Mouse (Mus musculus): ENCODE results near the gene Mtch1.

The Mtch1 gene

DNA sequence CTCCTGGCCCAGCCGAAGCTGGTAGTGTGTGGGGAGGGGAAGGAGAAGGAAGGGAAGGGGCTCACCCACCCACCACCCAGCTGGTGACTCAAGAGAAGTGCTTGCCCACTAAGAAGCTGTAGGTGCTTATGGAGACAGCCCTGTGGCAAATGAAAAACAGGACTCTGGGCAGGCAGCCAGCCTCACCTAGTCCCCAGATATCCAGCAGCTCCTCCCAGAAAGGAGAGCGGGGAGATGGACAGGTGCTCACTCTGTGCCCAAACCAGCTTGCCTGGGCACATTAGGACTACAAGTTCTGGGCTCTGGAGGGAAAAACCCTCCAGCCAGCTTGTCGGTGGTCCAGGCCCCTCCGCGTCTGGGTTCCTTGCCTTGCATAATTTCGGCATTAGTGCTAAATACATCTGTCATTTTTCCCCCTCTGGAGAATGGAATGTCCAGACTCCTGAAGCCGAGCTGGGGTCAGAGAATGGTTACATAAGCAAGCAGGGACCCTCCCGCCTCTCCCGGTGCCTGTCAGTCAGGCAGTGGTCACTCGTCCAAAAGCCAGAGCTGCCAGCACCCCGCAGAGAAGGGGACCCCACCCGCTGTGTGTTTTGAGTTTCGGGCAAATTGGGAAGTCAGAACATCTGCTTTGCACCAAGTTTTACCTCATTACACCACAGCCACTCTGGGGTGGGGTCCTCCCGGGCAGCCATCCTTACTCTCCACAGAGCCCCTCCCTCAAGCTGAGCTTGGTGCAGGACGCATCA lies 42.5 kb downstream of the Mtch1 start:
- DNase-seq = peak; percentile 50 to 58

DNA sequence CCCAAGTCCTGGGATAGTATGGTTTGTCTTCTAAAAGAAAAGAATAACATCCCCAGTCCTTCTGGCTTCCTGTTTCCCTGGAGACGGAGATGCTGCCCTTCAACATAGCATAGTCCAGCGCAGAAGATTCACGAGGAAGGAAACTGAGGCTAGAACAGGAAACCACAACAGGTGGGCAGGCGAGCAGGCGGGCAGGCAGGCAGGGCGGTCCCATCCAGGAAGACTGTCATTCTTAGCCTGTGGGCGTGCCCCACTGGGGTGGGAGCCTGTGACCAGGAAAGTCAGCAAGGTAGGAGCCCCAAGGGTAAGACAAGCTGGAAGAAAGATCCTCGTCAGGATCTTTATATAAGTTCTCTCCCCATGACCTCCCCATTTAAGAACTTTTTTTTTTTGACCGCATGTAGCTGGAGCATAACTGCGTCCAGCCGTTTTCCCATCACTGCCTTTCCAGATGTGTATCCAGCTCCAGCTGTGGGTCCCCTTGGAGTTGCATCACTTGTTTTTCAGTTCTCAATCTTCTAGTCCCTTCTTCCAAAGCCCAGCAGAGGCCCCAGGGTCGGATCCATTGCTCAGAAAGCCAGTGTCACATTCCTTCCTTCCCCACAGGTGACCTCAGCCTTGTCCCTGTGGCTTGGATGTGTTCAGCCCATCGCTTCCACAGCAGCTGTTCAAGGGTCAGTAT lies 43.2 kb downstream of the Mtch1 start:
- DNase-seq = peak; percentile 37 to 53

DNA sequence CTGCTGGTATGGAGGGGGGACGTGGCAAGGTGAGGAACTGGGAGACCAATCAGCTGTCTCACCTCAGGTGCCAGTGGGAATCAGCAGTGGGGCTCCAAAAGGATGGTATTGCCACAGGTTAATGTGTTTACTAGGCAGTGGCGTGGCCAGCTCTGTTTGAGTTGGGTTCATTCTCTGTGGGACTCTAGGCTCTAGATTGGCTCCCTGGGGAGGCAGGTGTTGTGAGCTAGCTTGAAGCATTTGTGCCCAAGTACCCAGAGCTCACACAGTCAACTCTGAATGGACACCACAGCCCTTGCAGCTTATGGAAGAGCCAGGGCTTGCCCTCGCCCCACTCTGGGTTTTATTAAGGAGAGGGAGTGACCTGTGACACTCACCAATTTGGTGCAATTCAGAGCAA lies 43.9 kb downstream of the Mtch1 start:
- no peak for DNase-seq

DNA sequence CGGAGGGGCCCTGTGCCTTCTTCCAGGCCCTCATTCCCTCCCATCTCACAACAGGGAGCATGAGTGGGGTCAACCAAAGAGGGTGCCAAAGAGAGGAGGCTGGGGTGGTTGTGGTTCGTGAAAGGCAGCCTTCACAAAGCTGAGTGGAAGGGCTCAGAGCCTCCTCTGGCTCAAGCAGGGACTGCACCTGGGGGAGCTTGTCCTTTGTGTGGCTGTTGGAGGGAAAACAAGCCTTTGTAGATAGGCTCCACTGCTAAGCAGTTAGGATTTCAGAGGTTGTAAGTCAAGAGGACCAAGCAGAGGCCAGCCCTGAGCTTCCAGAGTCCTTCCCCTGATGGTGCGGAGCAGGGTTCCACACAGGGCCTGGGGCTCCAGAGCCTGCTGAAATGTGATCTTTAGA lies 44.6 kb downstream of the Mtch1 start:
- DNase-seq = no peak

DNA sequence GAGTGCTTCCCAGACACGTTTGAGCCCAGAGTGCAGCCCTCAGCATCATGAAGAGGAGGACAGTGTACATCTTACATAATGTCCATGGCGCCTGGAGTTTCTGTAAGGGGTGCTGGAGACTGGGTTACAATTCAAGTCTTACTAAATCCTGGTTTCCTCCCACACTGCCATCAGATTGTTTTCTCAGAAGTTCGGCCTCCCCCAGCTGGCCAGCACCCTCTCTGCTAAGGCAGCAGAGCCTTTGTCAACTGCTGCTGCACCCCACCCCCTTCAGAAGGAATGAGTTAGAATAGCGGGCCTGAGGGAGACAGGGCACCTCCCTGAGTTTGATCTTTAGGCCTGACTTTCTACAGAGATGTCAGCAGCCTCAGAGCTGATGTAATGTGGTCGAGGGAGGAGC lies 45.6 kb downstream of the Mtch1 start:
- no peak for DNase-seq

DNA sequence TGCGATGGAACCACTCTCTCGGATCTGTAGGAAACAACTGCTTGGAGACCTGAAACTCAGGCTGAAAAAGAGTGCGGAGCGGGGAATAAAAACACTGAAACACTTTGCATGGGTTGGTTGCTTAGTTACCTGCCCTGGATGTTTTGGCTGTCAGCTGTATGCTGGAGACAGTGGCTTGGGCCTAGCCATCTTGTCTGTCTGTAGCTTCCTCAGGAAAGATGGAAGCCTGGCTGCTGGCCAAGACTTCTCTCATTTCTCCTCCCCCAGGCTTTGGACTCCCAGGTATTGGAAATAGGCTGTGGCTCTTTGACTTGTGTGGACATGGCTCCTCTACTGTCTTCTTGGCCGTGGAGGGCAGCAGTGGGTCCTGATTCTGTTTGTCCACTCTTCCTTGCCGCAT lies 46.3 kb downstream of the Mtch1 start:
- no peak for DNase-seq

DNA sequence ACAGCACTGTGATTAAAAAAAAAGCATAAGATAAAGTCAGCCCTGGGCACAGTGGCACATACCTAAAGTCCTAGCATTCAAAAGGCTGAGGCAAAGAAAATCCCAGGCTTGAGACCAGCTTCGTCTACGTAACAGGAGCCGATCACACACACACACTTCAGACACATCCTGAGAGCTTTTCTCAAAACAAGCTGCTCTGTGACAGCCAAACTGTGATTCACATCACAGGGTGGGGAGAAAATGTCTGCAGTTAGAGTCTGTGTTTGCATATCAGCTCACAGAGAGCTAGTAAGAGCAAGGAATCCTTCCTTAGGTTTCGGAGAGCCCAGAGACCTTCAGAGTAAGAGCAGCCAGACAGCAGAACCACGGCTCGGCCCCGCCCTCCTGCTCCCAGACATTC lies 46.8 kb downstream of the Mtch1 start:
- no peak for DNase-seq

DNA sequence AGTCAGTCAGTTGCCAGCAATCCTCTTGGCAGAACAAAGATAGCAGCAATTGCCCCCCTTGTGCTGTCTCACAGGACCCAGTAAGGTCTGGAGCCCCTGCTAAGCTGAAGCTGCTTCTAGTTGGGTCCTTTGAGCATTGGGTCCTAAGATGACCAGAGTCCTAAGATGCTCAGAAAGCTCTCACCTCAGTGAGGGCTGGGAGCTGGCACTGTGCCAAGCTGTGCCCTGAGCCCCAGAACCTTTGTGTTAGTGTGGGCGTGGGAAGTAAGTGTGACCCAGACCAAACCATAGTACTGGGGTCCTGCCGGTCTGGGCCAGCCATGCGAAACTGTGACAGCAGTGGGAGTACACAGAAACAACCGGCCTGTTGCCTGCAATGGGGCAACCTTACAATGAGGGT lies 48.5 kb downstream of the Mtch1 start:
- DNase-seq = no peak

DNA sequence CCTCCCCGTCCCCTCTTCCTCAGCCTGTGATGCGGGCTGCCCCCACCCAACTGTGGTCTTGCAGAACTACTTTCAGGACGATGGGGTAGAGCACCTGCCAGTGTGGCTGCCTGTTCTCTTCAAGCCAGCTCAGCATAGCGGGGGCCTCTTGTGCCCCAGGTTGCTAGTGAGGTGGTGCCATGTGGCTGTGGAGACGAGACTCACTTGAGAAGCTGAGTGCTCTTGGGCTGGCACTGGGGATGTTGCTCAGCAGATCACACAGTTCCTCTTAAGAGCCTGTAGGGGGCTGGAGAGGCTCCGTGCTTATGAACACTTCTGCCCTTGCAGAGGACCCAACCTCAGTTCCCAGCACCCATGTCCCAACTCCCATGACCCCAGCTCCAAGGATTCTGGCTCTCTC lies 49.9 kb downstream of the Mtch1 start:
- no peak for DNase-seq

DNA sequence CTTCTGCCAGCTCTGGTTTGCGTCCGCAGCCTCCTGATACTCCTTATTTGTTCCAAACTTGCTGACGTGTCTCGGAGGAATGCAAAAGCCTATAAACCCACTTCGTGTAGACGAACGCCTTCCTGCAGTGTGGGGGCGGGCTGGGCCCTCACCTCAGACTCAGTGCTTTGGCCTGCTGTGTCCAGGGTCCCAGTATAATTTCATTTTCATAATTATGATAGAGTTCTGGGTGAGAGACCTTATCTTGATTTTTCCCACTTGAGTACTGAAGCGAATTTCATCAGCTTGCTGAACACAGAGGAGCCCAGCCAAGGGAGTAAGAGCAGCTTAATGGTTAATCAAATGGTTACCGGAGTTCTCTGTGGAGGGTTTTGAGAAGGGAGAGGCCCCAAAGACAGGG lies 50.4 kb downstream of the Mtch1 start:
- no peak for DNase-seq

DNA sequence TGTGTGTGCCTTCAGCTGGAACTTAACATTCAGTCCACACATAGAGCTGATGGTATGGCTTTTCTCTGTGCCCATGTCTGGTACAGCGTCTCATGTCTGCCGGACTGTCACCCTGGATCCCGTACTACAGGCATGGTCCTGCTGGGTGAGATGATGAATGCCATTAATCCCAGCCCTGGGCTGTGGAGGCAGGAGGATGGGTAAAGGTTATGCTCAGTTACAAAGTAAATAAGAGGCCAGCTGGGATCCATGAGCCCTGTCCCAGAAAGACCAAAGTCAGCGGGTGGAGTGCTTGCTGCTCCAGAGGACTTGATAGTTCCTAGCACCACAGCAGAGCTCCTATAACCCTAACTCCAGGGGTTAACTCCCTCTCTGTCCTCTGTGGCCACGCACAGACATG lies 51.9 kb downstream of the Mtch1 start:
- no peak for DNase-seq

DNA sequence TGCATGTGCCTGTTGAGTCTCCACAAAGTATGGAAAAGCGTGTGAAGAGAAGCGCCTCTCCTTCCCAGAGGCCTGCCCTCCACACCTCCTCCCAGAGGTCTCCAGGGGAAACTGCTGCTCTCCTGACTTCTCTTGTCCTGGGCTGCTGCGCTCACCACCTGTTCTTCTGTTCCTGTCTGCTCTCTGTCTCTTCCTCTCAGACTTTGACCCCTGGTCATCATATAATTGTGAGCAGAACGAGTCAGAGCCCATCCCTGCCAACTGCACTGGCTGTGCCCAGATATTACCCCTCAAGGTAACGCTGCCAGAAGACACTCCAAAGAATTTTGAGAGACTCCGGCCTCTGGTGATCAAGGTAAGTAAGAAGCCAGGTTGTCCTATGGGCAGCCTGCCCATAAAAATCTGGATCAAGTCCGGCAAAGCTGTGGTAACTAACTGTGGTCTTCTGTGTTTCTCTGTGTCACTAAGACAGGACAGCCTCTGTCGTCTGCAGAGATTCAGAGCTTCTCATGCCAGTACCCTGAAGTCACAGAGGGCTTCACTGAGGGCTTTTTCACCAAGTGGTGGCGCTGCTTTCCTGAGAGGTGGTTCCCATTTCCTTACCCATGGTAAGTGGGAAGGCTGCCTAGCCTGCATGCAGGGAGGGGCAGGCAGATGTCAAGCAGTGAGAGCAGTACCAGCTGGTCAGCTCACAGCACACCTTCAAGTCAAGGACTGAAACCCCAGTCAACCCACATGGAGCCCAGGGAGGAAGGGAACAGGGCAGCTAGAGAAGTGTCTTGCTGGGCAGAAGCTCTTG lies 53.7 kb downstream of the Mtch1 start:
- DNase-seq = peak in 1 of 2 experiments; percentile 42

DNA sequence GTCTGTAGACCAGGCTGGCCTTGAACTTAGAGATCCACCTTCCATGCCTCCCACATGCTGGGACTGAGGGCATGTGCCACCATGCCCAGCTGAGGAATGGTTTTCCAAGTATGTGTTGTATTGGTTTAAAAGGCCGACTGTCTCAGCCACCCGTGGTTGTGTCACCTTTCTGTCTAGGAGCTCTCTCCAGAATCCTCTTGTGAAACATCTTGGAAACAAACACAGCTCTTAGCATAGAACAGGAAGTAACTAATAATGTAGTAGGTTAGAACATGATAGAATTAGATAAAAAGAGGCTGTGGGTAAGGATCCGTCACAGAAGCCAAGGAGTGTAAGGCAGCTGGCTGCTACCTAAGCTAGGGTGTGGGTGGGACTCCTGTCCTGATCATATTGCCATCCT lies 54.7 kb downstream of the Mtch1 start:
- DNase-seq = no peak

DNA sequence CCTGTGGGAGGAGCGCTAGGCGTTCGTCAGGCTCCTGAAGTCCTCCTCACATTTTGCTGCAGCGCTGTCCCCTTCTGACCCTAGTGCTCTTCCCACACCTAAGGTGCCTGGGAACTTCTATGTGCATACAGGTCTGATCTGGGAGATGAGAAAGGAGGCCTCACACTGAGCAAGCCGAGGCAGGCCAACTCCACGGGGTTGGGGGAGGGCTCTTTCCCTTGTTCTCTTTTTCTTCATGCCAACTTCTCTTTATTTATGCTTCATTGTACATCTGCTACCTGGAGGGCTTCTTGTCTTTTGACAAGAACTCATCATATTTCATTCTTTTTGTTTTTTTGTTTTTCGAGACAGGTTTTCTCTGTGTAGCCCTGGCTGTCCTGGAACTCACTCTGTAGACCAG lies 55.9 kb downstream of the Mtch1 start:
- DNase-seq = no peak

DNA sequence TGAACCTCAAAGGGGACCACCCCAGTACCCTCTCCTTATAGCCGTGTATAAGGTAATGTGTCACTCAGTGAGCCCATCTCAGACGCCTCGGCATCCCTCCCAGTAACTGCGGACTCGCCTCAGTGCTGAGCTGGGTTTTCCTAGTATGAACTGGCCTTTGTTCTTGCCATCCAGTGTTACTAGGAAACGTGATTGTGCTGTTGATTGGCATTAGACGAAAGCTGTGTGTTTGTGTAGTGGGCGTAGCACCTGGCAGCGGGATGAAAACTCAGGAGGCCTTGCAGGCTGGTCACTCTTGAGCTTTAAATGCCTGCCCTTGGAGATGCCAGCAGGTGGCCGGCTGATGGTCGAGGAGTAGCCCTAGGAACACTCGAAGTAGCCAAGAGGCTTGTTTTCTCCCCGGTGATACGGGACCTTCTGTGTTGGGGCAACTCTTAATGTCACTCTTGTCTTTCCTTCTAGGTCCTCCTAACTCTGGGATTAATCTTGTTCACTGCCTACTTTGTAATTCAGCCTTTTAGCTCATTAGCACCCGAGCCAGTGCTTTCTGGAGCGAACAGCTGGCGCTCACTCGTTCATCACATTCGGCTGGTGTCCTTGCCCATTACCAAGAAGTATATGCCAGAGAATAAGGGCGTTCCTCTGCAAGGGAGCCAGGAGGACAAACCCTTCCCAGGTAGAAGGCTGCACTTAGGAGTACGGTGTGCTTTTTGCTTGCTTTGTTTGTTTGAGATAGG lies 65.3 kb downstream of the Mtch1 start:
- peak; percentile 54 to 73 for DNase-seq
